Mouse (Mus musculus) kidney, embryonic 15.5 days (tissue): ENCODE data around the gene Wfdc16. TPM values are rescaled to one million over a fixed set of nuclear protein-coding genes. Genes with fewer than 3 reads are reported as not detected.
"Not testable (repeated sequence)": the region's sequence is repeated elsewhere in the genome, so short reads cannot be mapped to it uniquely, and the experiment has no call there.

Experiments used
- ATAC-seq: fragments of 200-750 bp; cut with Nextera tagmentation; replicated peaks from 2 replicates; pipeline ENCODE4 v1.8.0; 2017; ENCODE audit warnings: moderate TSS enrichment; ENCODE audit not compliant: low FRiP score
- H3K27ac ChIP-seq: fragments of 300-500 bp; sonication (generic); 2 replicates; pipeline ENCODE4 v1.5.1; 2015; ENCODE audit warnings: mild to moderate bottlenecking, inconsistent platforms
- H3K27me3 ChIP-seq: fragments of 300-500 bp; sonication (generic); 2 replicates; pipeline ENCODE4 v1.6.1; 2015; ENCODE audit warnings: inconsistent platforms
- H3K36me3 ChIP-seq: fragments of 300-500 bp; sonication (generic); 2 replicates; pipeline ENCODE4 v1.6.1; 2015; ENCODE audit warnings: inconsistent platforms
- H3K4me1 ChIP-seq: fragments of 300-500 bp; sonication (generic); 2 replicates; pipeline ENCODE4 v1.6.1; 2015; ENCODE audit warnings: inconsistent platforms
- H3K4me2 ChIP-seq: fragments of 300-500 bp; sonication (generic); 2 replicates; pipeline ENCODE4 v1.6.1; 2015; ENCODE audit warnings: moderate library complexity, mild to moderate bottlenecking, inconsistent platforms
- H3K4me3 ChIP-seq: fragments of 300-500 bp; sonication (generic); replicated peaks from 2 replicates; pipeline ENCODE4 v1.5.1; 2015; ENCODE audit warnings: mild to moderate bottlenecking, inconsistent platforms
- H3K9ac ChIP-seq: fragments of 300-500 bp; sonication (generic); 2 replicates; pipeline ENCODE4 v1.6.1; 2015; ENCODE audit warnings: mild to moderate bottlenecking, inconsistent platforms
- H3K9me3 ChIP-seq: fragments of 300-500 bp; sonication (generic); replicated peaks from 2 replicates; pipeline ENCODE4 v1.6.1; 2016; ENCODE audit warnings: inconsistent platforms
- WGBS: fragments of 180-500 bp; shearing (Covaris S2); methylation state at CpG from one replicate; pipeline ENCODE4 v1.1.7; 2015; ENCODE audit warnings: mixed read lengths; 5-methylcytosine and 5-hydroxymethylcytosine counted together
- polyA plus RNA-seq: library from polyadenylated mRNA; unstranded; fragments of >200 nt; fragmentation: Nextera tagmentation; extraction: Ambion mirVana; gene quantifications from 2 replicates; pipeline ENCODE4 v1.2.1, GENCODE M21; 2015

The Wfdc16 gene
- polyA plus RNA-seq, 1 experiment from 2014 or later = not detected

DNA sequence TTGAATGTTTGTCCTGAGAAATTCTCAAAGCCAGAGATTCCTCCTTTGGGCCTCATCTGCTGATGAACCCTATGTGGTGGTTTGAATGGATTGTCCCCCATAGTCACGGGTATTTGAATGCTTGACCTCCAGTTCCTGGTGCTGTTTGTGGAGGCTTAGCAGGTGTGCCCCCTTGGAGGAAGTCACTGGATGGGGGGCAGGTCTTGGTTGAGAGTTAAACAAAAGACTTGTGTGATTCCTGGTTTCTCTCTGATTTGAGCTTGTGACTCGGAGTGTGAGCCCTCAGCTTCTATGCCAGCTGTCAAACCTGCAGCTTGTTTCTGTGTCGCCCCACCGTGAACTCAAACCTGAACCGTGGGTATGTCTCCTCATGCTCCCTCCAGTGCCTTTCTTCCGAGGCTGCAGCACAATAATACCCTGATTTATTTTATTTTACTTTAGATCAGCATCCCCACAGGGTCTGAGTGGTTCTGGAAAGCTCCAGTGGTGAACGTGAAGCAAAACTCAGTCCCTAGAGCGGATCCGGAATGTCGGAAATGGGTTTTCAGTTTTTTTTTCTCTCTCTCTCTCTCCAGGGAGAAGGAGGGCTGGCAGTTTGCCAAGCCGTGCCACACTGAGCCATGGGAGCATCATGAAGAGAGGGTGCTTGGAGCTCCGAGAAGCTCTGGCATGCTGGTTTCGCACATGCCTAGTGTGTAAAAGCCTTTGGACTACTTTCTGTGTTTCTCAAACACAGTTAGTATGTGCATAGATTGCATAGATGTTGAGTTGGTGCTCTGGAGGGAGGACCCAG lies 3.5 kb upstream of the Wfdc16 start:
- no peak overlapping the region for H3K27ac ChIP-seq
- H3K4me1 ChIP-seq = no peaks in the 10 kb centered on the region
- H3K9me3 ChIP-seq = no peaks in the 10 kb centered on the region
- no peaks in the 10 kb centered on the region for H3K36me3 ChIP-seq
- no peaks in the 10 kb centered on the region for H3K27me3 ChIP-seq
- no peak for ATAC-seq
- H3K4me3 ChIP-seq = no peak overlapping the region
- 83% methylated on average over 13 of the region's 13 CpGs for WGBS
- H3K9ac ChIP-seq = no peak overlapping the region
- no peak overlapping the region for H3K4me2 ChIP-seq

DNA sequence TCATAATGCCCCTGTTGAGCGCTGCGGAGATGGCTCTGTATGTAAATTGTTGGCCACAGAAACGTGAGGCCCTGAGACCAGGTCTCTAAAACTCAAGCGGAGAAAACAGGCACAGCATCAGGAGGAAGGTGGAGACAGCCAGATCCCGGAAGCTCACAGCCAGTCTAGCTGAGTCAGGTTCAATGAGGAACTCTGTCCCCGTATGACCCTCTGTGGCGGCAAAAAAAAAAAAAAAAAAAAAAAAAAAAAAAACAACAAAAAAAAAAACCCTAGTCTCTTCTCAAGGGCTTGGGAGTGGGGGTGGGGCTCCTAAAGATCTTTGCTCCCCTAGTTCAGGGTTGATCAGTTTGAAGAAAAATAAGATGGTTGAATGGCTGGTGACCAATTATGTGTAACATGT lies 2.5 kb upstream of the Wfdc16 start:
- 62% methylated on average over 7 of the region's 7 CpGs for WGBS
- ATAC-seq = no peak

DNA sequence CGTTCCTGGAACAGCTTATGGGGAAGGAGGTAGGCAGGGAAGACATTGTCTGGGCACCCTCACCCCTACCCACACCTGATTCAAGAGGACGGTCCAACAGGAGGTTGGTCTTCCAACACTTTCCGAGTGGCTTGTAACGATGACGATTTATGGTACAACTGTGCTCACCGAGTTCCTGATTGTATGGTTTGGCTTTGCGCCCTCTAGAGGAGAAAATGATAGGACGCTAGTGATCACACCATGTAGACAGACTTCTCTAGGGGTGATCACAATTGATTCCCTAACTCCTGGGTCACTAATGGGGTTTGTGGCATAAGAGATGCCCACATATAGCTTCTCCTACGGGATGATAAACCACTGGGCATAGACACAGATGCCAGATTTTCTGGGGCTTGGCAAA lies 3.3 kb downstream of the Wfdc16 start:
- no peaks in the 10 kb centered on the region for H3K36me3 ChIP-seq
- H3K4me2 ChIP-seq = no peak overlapping the region
- 73% methylated on average over 9 of the region's 9 CpGs for whole genome bisulfite sequencing
- H3K27ac ChIP-seq = no peak overlapping the region
- H3K9me3 ChIP-seq = no peaks in the 10 kb centered on the region
- no peaks in the 10 kb centered on the region for H3K4me1 ChIP-seq
- no peaks in the 10 kb centered on the region for H3K27me3 ChIP-seq
- H3K9ac ChIP-seq = no peak overlapping the region
- no peak overlapping the region for H3K4me3 ChIP-seq
- no peak for ATAC-seq

More for the DNA sequence above, 2.5 kb upstream of the Wfdc16 start:
- Histone ChIP-seq H3K36me3 (no peaks in the 10 kb centered on the region), H3K27me3 (no peaks in the 10 kb centered on the region), H3K27ac (no peak overlapping the region), H3K4me2 (no peak overlapping the region), H3K4me3 (no peak overlapping the region), H3K4me1 (no peaks in the 10 kb centered on the region), H3K9me3 (no peaks in the 10 kb centered on the region), H3K9ac (no peak overlapping the region)

DNA sequence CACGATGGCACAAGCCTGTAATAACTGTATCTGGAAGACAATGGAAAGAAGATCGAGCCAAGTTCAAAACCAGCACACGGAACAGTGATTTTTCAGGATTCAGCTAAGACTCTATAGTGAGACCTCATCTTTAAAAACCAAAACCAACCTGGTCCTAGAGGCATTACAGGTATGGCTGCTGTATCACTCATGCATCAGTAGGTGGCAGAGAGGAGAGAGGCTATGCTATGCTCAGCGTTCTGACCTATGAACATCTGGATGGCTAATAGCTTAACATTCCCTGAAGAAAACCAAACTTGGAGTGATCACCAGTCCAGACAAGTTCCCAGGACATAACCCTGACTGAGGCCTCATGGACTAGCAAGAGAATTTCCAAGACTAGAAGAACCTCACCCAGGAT lies 16.8 kb downstream of the Wfdc16 start:
- Histone ChIP-seq H3K27me3 (no peaks in the 10 kb centered on the region), H3K27ac (no peak overlapping the region), H3K4me2 (no peak overlapping the region), H3K9me3 (no peaks in the 10 kb centered on the region), H3K4me1 (no peaks in the 10 kb centered on the region), H3K4me3 (no peak overlapping the region), H3K9ac (no peak overlapping the region), H3K36me3 (no peaks in the 10 kb centered on the region)
- WGBS = 90% methylated on average over 4 of the region's 4 CpGs
- ATAC-seq = no peak

DNA sequence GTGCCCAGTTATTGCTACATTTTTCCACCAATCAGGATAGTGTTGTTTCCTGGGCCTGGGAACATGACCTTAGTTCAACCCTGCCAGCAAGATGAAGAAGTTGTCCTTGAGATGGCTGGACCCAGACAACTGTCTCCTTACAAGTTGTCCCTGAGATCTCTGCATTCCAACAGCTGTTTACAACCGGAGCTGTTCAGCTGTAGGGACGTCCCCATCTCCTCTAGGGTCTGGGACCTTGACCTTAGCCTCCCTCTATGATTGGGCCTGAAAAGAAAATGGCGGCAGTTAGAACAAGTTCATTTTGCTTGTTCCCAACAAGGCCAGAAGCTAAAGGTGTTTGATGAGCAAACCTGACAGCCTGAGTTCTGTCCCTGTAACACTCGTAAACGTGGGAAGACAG lies 19.5 kb downstream of the Wfdc16 start:
- no peaks in the 10 kb centered on the region for H3K9me3 ChIP-seq
- no peaks in the 10 kb centered on the region for H3K4me1 ChIP-seq
- H3K27ac ChIP-seq = no peak overlapping the region
- no peak for ATAC-seq
- no peak overlapping the region for H3K4me2 ChIP-seq
- no peaks in the 10 kb centered on the region for H3K27me3 ChIP-seq
- no peak overlapping the region for H3K9ac ChIP-seq
- WGBS = 78% methylated on average over 5 of the region's 5 CpGs
- no peaks in the 10 kb centered on the region for H3K36me3 ChIP-seq
- H3K4me3 ChIP-seq = no peak overlapping the region

DNA sequence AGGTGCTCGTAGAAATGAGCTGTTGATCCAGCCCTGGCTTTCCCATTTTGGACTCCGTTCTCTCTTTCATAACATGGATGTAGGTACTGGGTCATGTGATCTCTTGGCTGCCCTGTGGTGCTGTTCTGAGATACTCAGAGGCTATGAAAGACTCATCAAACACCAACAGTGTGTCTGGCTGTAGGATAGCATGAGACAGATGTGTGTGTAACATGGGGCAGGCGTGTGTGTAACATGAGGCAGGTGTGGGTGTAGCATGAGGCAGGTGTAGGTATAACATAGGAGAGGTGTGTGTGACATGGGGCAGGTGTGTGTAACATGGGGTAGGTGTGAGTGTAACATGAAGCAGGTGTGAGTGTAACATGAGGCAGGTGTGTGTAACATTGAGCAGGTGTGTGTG lies 23.2 kb downstream of the Wfdc16 start:
- H3K27ac ChIP-seq = no peak overlapping the region
- H3K27me3 ChIP-seq = no peaks in the 10 kb centered on the region
- H3K4me2 ChIP-seq = no peak overlapping the region
- ATAC-seq = no peak
- no peaks in the 10 kb centered on the region for H3K36me3 ChIP-seq
- no peaks in the 10 kb centered on the region for H3K4me1 ChIP-seq
- no peak overlapping the region for H3K9ac ChIP-seq
- WGBS = 89% methylated on average over 3 of the region's 3 CpGs
- no peaks in the 10 kb centered on the region for H3K9me3 ChIP-seq
- H3K4me3 ChIP-seq = no peak overlapping the region

DNA sequence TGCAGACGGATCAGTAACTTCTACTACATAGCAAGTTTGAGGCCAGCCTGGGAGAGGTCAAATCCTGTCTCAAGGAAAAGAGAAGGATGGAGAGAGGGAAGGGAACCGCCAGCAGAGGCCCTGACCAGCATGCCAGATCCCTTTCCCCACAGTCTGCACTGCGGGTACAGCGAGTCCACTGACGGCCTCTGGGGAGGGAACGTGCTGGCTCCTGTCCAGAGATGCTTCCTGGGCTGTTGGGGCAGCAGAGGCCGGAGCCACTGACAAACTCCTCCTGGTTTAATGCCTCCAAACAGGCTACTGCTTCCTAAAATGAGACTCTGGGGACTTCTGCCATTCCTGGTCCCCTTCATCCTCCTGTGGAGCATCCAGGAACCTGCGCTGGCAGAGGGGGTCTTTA lies 25.1 kb downstream of the Wfdc16 start, which contains the start of the genes Wfdc6b and Wfdc8:
Gene Wfdc6b, plus strand, starts transcription at position 52 of the 400 bp plus-strand sequence.
Gene Wfdc8, minus strand, starts transcription at position 156 of the 400 bp plus-strand sequence.
- not testable (repeated sequence) for H3K9me3 ChIP-seq, H3K4me3 ChIP-seq
- WGBS = 48% methylated on average over 8 of the region's 8 CpGs

DNA sequence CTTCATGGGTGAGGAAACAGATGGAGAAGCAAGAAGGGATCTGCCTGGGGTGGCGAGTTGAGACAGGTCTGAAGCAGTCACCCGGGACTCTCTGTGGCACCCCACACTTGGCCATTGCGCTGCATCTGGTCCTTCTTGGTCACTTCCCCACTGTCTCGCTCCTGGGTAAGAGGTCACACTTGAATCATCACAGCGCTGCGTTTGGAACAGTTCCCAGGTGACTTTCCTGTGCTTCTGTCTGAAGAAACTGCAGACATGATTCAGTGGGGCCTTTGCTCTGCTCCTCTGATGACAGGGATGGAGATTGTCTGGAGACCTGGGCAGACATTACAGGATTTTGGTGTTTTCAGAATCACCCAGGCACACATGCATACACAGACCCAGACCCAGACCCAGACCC lies 29.8 kb downstream of the Wfdc16 start:
- Histone ChIP-seq H3K9ac (no peak overlapping the region), H3K27me3 (no peaks in the 10 kb centered on the region; the same call in 1 of the 2 replicates), H3K4me2 (no peak overlapping the region), H3K9me3 (no peaks in the 10 kb centered on the region), H3K4me1 (0 out of 2 replicates have a peak, but pooled peaks cover 7% of the 10 kb centered on the region), H3K4me3 (no peak overlapping the region), H3K27ac (no peak overlapping the region), H3K36me3 (no peaks in the 10 kb centered on the region)
- no peak for ATAC-seq
- WGBS = 54% methylated on average over 6 of the region's 6 CpGs

More for the DNA sequence above, 25.1 kb downstream of the Wfdc16 start, which contains the start of the genes Wfdc6b and Wfdc8:
- not testable (repeated sequence) for ATAC-seq, H3K9ac ChIP-seq, H3K27me3 ChIP-seq, H3K27ac ChIP-seq, H3K36me3 ChIP-seq, H3K4me2 ChIP-seq, H3K4me1 ChIP-seq

DNA sequence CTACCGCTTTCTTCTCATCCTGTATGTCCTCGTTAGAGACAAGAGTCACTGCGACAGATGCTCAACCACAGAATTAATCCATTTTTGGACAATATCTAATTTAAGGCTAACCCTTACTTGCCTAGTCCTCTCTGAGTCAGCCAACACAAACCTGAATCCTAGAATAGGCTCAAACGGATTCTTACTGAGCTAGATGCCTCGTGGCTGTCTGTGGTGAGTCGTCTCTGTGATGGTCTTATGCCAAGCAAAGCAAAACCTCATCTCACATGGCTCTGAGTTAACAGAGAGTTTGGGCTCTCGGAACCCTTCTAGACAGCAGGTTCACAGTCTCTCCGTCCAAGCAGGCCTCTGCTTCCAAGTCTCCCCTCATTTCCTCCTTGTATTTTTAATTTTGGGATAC lies 34.2 kb downstream of the Wfdc16 start:
- 88% methylated on average over 8 of the region's 8 CpGs for WGBS
- H3K9me3 ChIP-seq = no peaks in the 10 kb centered on the region

DNA sequence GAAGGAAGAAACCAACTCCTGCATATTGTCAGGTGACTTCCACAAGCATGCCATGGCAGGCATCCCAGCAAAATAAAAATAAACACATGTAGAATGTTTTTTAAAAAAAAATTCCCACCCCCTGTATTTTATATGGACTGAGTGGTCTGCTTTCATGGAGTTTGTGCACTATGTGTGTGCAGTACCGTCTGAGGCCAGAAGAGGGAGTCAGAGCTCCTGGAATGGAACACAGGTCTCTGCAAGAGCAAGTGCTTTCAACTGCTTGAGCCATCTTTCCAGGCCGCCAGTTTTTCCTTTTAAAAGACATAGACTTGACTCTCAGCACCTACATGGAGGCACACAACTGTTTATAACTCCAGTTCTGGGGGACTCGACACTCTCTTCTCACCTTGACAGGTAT lies 35.1 kb downstream of the Wfdc16 start:
- Histone ChIP-seq H3K4me2 (no peak overlapping the region), H3K9ac (no peak overlapping the region), H3K27ac (no peak overlapping the region), H3K27me3 (no peaks in the 10 kb centered on the region), H3K36me3 (no peaks in the 10 kb centered on the region), H3K4me1 (0 out of 2 replicates have a peak, but pooled peaks cover 3% of the 10 kb centered on the region), H3K4me3 (no peak overlapping the region), H3K9me3 (no peaks in the 10 kb centered on the region)
- no peak for ATAC-seq
- WGBS = 86% methylated on average over 3 of the region's 3 CpGs

More for the DNA sequence above, 34.2 kb downstream of the Wfdc16 start:
- Histone ChIP-seq H3K9ac (no peak overlapping the region), H3K36me3 (no peaks in the 10 kb centered on the region), H3K4me3 (no peak overlapping the region), H3K4me2 (no peak overlapping the region), H3K27me3 (no peaks in the 10 kb centered on the region; the same call in 1 of the 2 replicates), H3K4me1 (0 out of 2 replicates have a peak, but pooled peaks cover 4% of the 10 kb centered on the region), H3K27ac (no peak overlapping the region)
- ATAC-seq = no peak

DNA sequence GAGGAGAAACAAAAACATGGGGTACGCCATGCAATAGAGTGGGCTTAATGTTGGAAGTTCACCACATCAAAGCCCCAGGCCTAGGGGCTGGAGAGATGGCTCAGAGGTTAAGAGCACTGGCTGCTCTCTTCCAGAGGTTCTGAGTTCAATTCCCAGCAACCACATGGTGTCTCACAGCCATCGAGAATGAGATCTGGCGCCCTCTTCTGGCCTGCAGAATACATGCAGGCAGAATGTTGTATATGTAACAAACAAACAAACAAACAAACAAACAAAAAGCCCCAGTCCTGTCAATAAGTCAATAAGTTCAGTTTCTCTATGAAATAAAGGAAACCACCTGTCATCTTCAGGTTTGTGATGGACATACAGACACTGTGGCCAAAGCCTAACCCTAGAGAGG lies 38.4 kb downstream of the Wfdc16 start:
- no peaks in the 10 kb centered on the region for H3K9me3 ChIP-seq
- H3K4me3 ChIP-seq = no peak overlapping the region
- no peak for ATAC-seq
- H3K27me3 ChIP-seq = no peaks in the 10 kb centered on the region
- no peak overlapping the region for H3K27ac ChIP-seq
- no peaks in the 10 kb centered on the region for H3K36me3 ChIP-seq
- no peak overlapping the region for H3K4me2 ChIP-seq
- no peak overlapping the region for H3K9ac ChIP-seq
- no peaks in the 10 kb centered on the region for H3K4me1 ChIP-seq
- 64% methylated on average over 3 of the region's 3 CpGs for WGBS

DNA sequence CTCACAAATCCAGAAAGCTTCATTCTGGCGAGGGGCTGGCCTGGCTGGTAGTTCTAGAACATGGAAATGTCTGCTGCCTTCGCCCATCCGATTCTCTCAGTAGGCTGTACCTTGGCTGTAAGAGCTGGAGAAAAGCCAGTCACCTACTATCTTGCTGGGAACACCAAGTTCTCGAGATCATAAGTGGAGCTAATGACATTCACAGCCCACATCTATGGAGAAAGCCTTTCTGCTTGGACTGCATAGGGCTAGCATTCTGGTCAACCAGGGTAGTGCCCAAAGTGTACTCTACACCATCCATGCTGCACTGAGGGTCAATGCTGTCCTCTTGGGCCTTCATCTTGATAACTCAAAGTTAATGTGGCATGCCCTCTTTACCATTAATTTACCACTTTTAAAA lies 45.1 kb downstream of the Wfdc16 start, which contains the start of gene Eppin:
Gene Eppin, minus strand, starts transcription at position 101 of the 400 bp plus-strand sequence.
- WGBS = 78% methylated on average over 4 of the region's 4 CpGs
- Histone ChIP-seq H3K27me3 (no peaks in the 10 kb centered on the region), H3K4me1 (peaks cover 21% of the 10 kb centered on the region)

More for the DNA sequence above, 45.1 kb downstream of the Wfdc16 start, which contains the start of gene Eppin:
- Histone ChIP-seq H3K36me3 (no peaks in the 10 kb centered on the region), H3K4me2 (no peak within 1 kb of the TSS), H3K9me3 (no peaks in the 10 kb centered on the region), H3K27ac (no peak within 1 kb of the TSS), H3K9ac (no peak within 1 kb of the TSS), H3K4me3 (no peak within 1 kb of the TSS)
- ATAC-seq = no peak
